Mouse (Mus musculus): ENCODE measurements around the gene Pyroxd2. TPM values are rescaled to one million over a fixed set of nuclear protein-coding genes. Genes with fewer than 3 reads are reported as not detected.
A peak's percentile ranks its signal among the peaks of the same experiment; 100 is the strongest.

The Pyroxd2 gene
- polyA plus RNA-seq, 1 experiment from 2014 or later, result 1.7 TPM

DNA sequence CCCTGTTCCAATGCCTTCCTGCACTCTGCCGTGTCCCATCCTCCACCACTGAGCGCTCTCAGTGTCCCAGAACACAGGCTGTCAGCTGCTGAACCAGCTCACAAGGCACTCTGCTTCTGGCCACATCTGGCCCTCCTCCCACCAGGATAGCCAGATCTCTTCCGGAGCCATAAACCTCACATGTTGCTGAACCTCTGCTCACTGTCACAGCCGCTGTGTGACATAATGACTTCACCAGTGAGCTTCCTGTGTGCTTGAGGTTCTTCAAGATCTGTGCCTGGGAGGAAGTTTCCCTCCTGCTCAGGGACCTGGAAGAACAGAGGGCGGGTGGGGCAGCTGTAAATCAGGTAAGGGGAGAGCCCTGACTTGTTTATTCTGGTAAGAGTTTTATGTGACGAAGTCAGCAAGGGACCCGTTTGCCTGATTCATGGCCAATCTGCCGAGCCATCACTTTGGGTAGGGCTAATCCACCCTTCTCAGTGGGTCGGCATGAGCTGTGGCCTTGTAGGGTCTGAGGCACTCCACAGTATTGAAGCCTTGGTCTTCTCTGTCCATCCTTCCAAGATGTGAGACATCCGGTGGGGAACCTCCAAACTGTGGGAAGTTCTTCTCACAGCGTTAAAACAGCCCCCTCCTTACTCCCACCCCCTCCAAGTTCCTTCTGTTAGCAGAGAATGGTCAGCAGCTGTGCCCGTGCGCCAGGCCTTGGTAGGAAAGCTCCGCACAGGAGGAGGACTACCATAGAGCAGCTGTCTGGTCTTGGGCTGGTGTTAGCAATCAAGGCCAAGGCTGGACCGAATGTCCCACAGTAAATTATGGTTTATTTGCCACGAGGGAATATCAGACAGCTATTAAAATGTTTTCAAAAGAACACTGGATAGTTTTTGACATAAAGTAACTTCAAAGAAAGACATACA, 27.3 kb downstream of the Pyroxd2 start:
- H3K27ac ChIP-seq (ENCODE audit: low read depth, low read length), result no peak overlapping the region
- no peaks in the 10 kb centered on the region for H3K36me3 ChIP-seq (ENCODE audit: control insufficient read depth, insufficient read depth, low read length)
- no peaks in the 10 kb centered on the region for H3K27me3 ChIP-seq (replicated peaks; ENCODE audit: control insufficient read depth, insufficient read depth, low read length)
- H3K9me3 ChIP-seq (replicated peaks; ENCODE audit: control insufficient read depth, low read length), result no peaks in the 10 kb centered on the region
- WGBS, result 80% methylated on average over 16 of the region's 16 CpGs
- H3K4me3 ChIP-seq (ENCODE audit: low read depth, low read length), result no peak overlapping the region
- H3K9ac ChIP-seq (ENCODE audit: low read length), result no peak overlapping the region
- no peaks in the 10 kb centered on the region; the same call in 1 of the 2 replicates for H3K4me1 ChIP-seq (ENCODE audit: control insufficient read depth, insufficient read depth, low read length)
- H3K4me2 ChIP-seq (ENCODE audit: low read length), result no peak overlapping the region
- no peak for ATAC-seq
- DNase-seq (ENCODE audit: low spot score), result no peak

DNA sequence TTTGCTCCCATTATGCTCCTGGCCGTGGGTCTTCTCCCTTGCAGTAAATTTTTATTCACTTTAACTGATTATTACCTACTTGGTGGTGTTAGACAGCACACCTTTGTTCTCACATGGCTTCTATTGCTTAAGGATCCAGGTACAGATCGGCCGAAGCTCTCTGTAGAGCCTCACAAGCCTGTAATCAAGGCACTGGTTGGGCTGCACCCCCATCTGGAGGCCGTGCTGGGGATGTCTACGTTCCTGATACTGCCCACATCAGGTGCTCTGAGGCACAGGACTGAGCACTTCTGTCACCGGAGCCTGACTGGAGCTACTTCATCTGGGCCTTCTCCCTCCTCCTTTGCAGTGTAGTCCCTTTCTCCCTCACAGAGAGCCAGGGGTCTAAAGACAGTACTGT, 29.3 kb downstream of the Pyroxd2 start:
- H3K4me3 ChIP-seq (ENCODE audit: low read depth, low read length), result no peak overlapping the region
- WGBS, result 65% methylated on average over 6 of the region's 6 CpGs
- ATAC-seq (no peak), DNase-seq (ENCODE audit: low spot score) (no peak)
- H3K9me3 ChIP-seq (replicated peaks; ENCODE audit: control insufficient read depth, low read length), result no peaks in the 10 kb centered on the region
- no peaks in the 10 kb centered on the region for H3K27me3 ChIP-seq (replicated peaks; ENCODE audit: control insufficient read depth, insufficient read depth, low read length)
- H3K4me2 ChIP-seq (ENCODE audit: low read length), result no peak overlapping the region
- no peak overlapping the region for H3K27ac ChIP-seq (ENCODE audit: low read depth, low read length)
- H3K4me1 ChIP-seq (ENCODE audit: control insufficient read depth, insufficient read depth, low read length), result no peaks in the 10 kb centered on the region; the same call in 1 of the 2 replicates
- no peaks in the 10 kb centered on the region for H3K36me3 ChIP-seq (ENCODE audit: control insufficient read depth, insufficient read depth, low read length)
- H3K9ac ChIP-seq (ENCODE audit: low read length), result no peak overlapping the region

DNA sequence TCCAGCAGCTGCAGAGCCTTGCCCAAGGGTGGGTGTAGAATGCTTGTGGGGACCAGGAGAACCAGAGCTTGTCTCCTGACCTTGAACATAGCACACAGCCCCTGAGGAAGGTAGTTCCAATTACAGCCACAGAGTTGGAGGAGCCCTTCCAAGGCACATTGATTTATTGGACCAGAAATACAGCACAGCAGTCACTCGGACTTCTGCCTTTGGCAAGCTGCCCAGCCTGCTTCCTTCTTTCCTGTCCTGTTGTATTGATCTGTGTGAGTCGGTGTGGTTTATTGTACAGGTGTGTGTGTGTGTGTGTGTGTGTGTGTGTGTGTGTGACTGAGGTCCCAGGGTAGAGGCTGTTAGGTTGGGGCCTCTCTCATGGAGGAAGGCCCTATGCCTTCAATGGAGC, 30.1 kb downstream of the Pyroxd2 start:
- Histone ChIP-seq H3K4me1 (ENCODE audit: control insufficient read depth, insufficient read depth, low read length) (no peaks in the 10 kb centered on the region; the same call in none of the 2 replicates), H3K4me3 (ENCODE audit: low read depth, low read length) (no peak overlapping the region), H3K27ac (ENCODE audit: low read depth, low read length) (no peak overlapping the region), H3K9ac (ENCODE audit: low read length) (no peak overlapping the region), H3K36me3 (ENCODE audit: control insufficient read depth, insufficient read depth, low read length) (no peaks in the 10 kb centered on the region), H3K27me3 (replicated peaks; ENCODE audit: control insufficient read depth, insufficient read depth, low read length) (no peaks in the 10 kb centered on the region), H3K9me3 (replicated peaks; ENCODE audit: control insufficient read depth, low read length) (no peaks in the 10 kb centered on the region), H3K4me2 (ENCODE audit: low read length) (no peak overlapping the region)
- peak; percentile 16 for DNase-seq (ENCODE audit: low spot score)
- no peak for ATAC-seq
- 24% methylated on average over 2 of the region's 2 CpGs for WGBS

GRCm38 (mm10) chr19:42718101-42718500, 34.5 kb downstream of the Pyroxd2 start:
- DNase-seq (ENCODE audit: low spot score), result peak; percentile 53
- Histone ChIP-seq H3K9ac (ENCODE audit: low read length) (no peak overlapping the region), H3K36me3 (ENCODE audit: control insufficient read depth, insufficient read depth, low read length) (no peaks in the 10 kb centered on the region), H3K4me1 (ENCODE audit: control insufficient read depth, insufficient read depth, low read length) (no peaks in the 10 kb centered on the region; the same call in none of the 2 replicates), H3K9me3 (replicated peaks; ENCODE audit: control insufficient read depth, low read length) (no peaks in the 10 kb centered on the region), H3K4me2 (ENCODE audit: low read length) (no peak overlapping the region), H3K27ac (ENCODE audit: low read depth, low read length) (no peak overlapping the region), H3K4me3 (ENCODE audit: low read depth, low read length) (no peak overlapping the region), H3K27me3 (replicated peaks; ENCODE audit: control insufficient read depth, insufficient read depth, low read length) (no peaks in the 10 kb centered on the region)
- 43% methylated on average over 3 of the region's 3 CpGs for WGBS
- no peak for ATAC-seq

DNA sequence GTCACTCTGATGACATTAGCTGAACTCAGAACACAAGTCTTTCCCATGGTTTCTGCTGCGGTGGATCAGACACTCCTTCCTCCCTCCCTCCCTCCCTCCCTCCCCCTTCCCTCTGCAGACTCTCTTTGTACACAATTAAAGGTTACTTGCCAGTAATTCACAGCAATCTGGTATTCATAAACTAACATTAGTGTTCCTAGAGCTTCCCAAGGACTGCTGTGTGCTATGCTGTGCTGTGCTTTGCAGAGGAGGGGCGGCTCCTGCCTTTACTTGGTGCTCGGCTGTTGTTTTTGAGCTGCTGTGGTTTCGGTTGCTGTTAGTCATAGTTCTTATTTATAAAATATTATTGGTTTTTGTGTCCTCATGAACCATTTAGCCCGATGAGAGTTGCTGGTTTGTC, 34.9 kb downstream of the Pyroxd2 start:
- H3K27me3 ChIP-seq (replicated peaks; ENCODE audit: control insufficient read depth, insufficient read depth, low read length), result no peaks in the 10 kb centered on the region
- H3K9me3 ChIP-seq (replicated peaks; ENCODE audit: control insufficient read depth, low read length), result no peaks in the 10 kb centered on the region
- H3K36me3 ChIP-seq (ENCODE audit: control insufficient read depth, insufficient read depth, low read length), result no peaks in the 10 kb centered on the region
- WGBS, result 76% methylated on average over 5 of the region's 5 CpGs
- DNase-seq (ENCODE audit: low spot score), result no peak
- no peak overlapping the region for H3K27ac ChIP-seq (ENCODE audit: low read depth, low read length)
- no peak overlapping the region for H3K4me3 ChIP-seq (ENCODE audit: low read depth, low read length)
- H3K9ac ChIP-seq (ENCODE audit: low read length), result no peak overlapping the region
- H3K4me2 ChIP-seq (ENCODE audit: low read length), result no peak overlapping the region
- no peaks in the 10 kb centered on the region; the same call in none of the 2 replicates for H3K4me1 ChIP-seq (ENCODE audit: control insufficient read depth, insufficient read depth, low read length)
- no peak for ATAC-seq

GRCm38 (mm10) chr19:42716507-42716906, 36.1 kb downstream of the Pyroxd2 start:
- no peak overlapping the region for H3K4me3 ChIP-seq (ENCODE audit: low read depth, low read length)
- no peak for ATAC-seq
- WGBS, result 77% methylated on average over 7 of the region's 7 CpGs

GRCm38 (mm10) chr19:42713770-42714169, 38.8 kb downstream of the Pyroxd2 start:
- no peaks in the 10 kb centered on the region for H3K9me3 ChIP-seq (replicated peaks; ENCODE audit: control insufficient read depth, low read length)
- H3K27ac ChIP-seq (ENCODE audit: low read depth, low read length), result no peak overlapping the region
- H3K4me1 ChIP-seq (ENCODE audit: control insufficient read depth, insufficient read depth, low read length), result no peaks in the 10 kb centered on the region; the same call in 1 of the 2 replicates
- ATAC-seq (no peak), DNase-seq (ENCODE audit: low spot score) (no peak)
- no peaks in the 10 kb centered on the region for H3K36me3 ChIP-seq (ENCODE audit: control insufficient read depth, insufficient read depth, low read length)
- H3K27me3 ChIP-seq (replicated peaks; ENCODE audit: control insufficient read depth, insufficient read depth, low read length), result no peaks in the 10 kb centered on the region
- no peak overlapping the region for H3K4me3 ChIP-seq (ENCODE audit: low read depth, low read length)
- no peak overlapping the region for H3K9ac ChIP-seq (ENCODE audit: low read length)
- H3K4me2 ChIP-seq (ENCODE audit: low read length), result no peak overlapping the region
- WGBS, result 87% methylated on average over 9 of the region's 9 CpGs

More at GRCm38 (mm10) chr19:42716507-42716906, 36.1 kb downstream of the Pyroxd2 start:
- no peaks in the 10 kb centered on the region for H3K9me3 ChIP-seq (replicated peaks; ENCODE audit: control insufficient read depth, low read length)
- DNase-seq (ENCODE audit: low spot score), result no peak
- H3K4me1 ChIP-seq (ENCODE audit: control insufficient read depth, insufficient read depth, low read length), result no peaks in the 10 kb centered on the region; the same call in 1 of the 2 replicates
- H3K9ac ChIP-seq (ENCODE audit: low read length), result no peak overlapping the region
- no peak overlapping the region for H3K4me2 ChIP-seq (ENCODE audit: low read length)
- no peak overlapping the region for H3K27ac ChIP-seq (ENCODE audit: low read depth, low read length)
- no peaks in the 10 kb centered on the region for H3K27me3 ChIP-seq (replicated peaks; ENCODE audit: control insufficient read depth, insufficient read depth, low read length)
- no peaks in the 10 kb centered on the region for H3K36me3 ChIP-seq (ENCODE audit: control insufficient read depth, insufficient read depth, low read length)

GRCm38 (mm10) chr19:42699426-42699825, 53.1 kb downstream of the Pyroxd2 start:
- 90% methylated on average over 6 of the region's 10 CpGs for WGBS
- Histone ChIP-seq H3K27ac (ENCODE audit: low read depth, low read length) (no peak overlapping the region), H3K36me3 (ENCODE audit: control insufficient read depth, insufficient read depth, low read length) (no peaks in the 10 kb centered on the region), H3K27me3 (replicated peaks; ENCODE audit: control insufficient read depth, insufficient read depth, low read length) (no peaks in the 10 kb centered on the region), H3K9me3 (replicated peaks; ENCODE audit: control insufficient read depth, low read length) (no peaks in the 10 kb centered on the region), H3K4me3 (ENCODE audit: low read depth, low read length) (no peak overlapping the region), H3K4me1 (ENCODE audit: control insufficient read depth, insufficient read depth, low read length) (no peaks in the 10 kb centered on the region), H3K4me2 (ENCODE audit: low read length) (no peak overlapping the region), H3K9ac (ENCODE audit: low read length) (no peak overlapping the region)
- ATAC-seq, result no peak
- no peak for DNase-seq (ENCODE audit: low spot score)

- WGBS, result 61% methylated on average over 2 of the region's 2 CpGs
- Histone ChIP-seq H3K4me2 (ENCODE audit: low read length) (no peak overlapping the region), H3K9me3 (replicated peaks; ENCODE audit: control insufficient read depth, low read length) (no peaks in the 10 kb centered on the region), H3K4me1 (ENCODE audit: control insufficient read depth, insufficient read depth, low read length) (no peaks in the 10 kb centered on the region), H3K36me3 (ENCODE audit: control insufficient read depth, insufficient read depth, low read length) (no peaks in the 10 kb centered on the region), H3K27ac (ENCODE audit: low read depth, low read length) (no peak overlapping the region), H3K4me3 (ENCODE audit: low read depth, low read length) (no peak overlapping the region), H3K9ac (ENCODE audit: low read length) (no peak overlapping the region), H3K27me3 (replicated peaks; ENCODE audit: control insufficient read depth, insufficient read depth, low read length) (no peaks in the 10 kb centered on the region)
- DNase-seq (ENCODE audit: low spot score) (no peak), ATAC-seq (no peak)
Observed at GRCm38 (mm10) chr19:42698576-42698975, 54.0 kb downstream of the Pyroxd2 start.
